Mouse (Mus musculus) urinary bladder, postnatal 10 days (tissue): Measurements from ENCODE around the gene Gjb2.
"Not testable (repeated sequence)": the region's sequence is repeated elsewhere in the genome, so short reads cannot be mapped to it uniquely, and the experiment has no call there.

ENCODE experiments used
- DNase-seq: peaks from one replicate; pipeline ENCODE4 v3.0.0; 2022; ENCODE audit warnings: low spot score

Gene Gjb2

DNA sequence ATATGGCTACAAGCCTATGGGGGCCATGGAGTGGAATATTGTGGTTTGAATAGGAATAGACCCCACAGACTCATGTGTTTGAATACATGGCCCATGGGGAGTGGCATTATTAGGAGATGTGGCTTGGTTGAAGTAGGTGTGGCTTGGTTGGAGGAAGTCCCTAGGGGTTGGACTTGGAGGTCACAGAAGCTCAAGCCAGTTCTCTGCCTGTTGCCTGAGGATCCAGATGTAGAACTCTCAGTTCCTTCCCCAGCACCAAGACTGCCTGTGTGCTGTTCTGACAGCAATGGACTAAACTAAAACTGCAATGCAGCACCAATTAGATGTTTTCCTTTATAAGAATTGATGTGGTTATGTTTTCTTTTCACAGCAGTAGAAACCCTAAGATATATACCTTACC is 38.4 kb downstream of the Gjb2 start:
- no peak for DNase-seq

DNA sequence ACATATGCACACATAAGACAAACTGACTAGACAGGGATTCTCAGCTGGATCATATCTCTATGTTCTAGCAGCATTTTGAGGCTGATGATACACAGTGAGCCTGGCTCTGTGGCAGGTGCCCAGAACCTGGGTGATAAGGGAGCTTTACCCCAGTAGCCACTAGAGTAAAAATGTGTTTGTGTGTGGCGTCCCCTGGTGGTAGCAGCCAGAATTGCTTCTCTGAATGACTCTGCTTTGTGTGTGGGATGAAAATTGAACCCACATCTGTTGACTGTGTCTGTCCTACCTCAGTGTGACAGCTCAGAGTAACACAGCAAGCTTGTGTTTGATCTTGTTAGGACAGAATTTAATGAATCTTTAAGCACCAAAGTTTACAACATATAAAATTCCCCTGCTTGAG is 44.5 kb downstream of the Gjb2 start:
- DNase-seq, result not testable (repeated sequence)

DNA sequence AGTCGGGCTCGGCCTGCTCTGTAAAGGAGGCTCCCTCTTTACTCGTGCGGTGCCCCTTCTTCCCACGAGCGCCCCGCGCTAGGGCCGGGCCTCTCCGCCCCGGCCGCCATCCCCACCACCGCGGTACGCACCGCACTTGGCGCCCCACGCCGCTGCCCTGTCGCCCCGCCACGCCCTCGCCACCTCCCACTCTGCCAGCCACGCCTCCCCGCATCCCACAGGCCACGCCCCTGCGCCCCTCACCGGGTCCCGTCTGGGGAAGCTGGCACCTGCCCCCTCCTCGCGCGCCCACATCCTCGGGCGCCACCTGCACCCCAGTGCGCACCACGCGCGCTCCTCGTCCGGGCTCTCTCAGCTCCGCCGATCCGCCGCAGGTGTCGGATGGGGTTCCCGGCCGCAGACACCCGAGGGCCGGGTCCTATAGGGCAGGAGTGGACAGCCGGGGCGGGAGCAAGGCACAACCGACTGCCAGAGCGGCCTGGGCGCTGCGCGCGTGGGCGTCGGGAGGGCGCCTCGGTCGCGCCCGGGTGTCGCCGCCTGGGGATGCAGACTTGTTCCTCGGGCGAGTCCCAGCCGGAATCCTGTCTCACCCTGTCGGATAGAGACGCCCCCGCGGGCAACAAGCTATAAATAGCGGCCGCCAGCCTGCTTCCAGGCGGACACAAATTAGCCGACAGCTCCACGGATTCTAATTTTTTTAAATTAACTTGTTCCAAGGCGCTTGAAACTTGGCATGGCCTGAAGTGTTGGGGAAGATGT is 46.8 kb downstream of the Gjb2 start, which contains the start of gene Gja3:
Gene Gja3 (minus strand): TSS at position 538 of the 759 bp plus-strand sequence.
- no peak for DNase-seq

DNA sequence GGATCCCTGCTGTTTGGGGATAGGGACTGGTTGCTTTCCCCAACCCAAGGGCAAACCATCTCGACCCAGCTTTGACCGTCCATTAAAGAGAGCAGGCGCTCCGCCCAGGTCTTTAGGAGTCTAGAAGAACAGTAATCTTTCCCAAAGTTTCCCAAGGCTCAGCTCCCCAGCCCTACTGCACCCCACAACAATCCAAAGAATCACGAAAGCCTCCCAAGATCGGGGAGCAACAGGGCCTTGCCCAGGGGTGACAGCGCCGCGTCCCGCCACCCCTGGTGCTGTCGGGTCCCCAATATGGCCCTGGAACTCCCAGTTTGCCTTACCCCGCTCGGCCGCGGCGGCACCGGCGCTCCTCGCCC is 47.3 kb downstream of the Gjb2 start:
- no peak for DNase-seq

DNA sequence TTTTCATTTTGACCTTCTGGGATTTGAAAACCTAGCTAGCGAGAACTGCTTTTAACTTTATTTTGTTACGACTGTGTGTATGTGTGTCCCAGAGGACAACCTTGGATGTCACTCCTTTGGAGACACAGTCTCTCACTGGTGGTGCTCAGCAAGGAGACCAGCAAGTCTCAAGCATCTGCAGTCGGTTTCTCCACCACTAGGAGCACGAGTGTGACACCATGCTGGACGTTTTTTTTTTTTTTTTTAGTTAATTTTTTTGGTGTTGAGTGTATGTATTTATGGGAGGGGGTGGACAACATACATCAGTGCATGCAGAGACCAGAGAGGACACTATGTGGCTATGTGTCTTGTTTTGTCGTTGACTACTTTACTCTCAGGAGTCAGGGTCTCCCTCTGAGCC is 51.8 kb downstream of the Gjb2 start:
- no peak for DNase-seq
